Mouse (Mus musculus) erythroblast, embryonic 14.5 days (primary cell): ENCODE data around the gene Rtl8c.

Experiments used
- GATA1 ChIP-seq: IDR thresholded peaks from 2 replicates; pipeline ENCODE4 v1.6.1; 2012; ENCODE audit warnings: low read length, inconsistent platforms, mixed read lengths
- TAL1 ChIP-seq: IDR thresholded peaks from 3 replicates; pipeline ENCODE4 v1.6.1; 2012; ENCODE audit warnings: low read length, inconsistent platforms, mixed read lengths

DNA sequence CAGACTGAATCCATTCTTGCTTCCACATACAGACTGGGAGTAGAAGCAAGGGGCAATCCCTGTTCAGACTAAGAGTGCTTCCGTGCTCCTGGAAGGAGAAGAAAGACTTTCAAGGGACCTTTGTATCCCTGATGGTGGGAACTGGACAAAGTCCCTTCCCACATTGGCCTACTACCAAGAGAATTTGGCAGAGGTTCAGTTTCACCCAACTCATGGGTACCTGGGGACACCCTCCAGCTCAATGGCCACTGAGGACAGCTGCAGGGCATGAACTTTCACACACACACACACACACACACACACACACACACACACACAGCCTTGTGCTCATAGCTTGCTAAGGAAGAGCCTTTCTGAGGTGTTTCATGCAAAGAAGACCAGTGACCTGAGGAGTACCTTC, 28.5 kb upstream of the Rtl8c start:
- TF ChIP-seq GATA1: no peak
- TF ChIP-seq TAL1: no peak
